Mouse (Mus musculus) lung, embryonic 14.5 days (tissue): Measurements from ENCODE around the gene Idh1. TPM values are rescaled to one million over a fixed set of nuclear protein-coding genes. Genes with fewer than 3 reads are reported as not detected.

ENCODE experiments used
- ATAC-seq: fragments of 200-750 bp; cut with Nextera tagmentation; 2 replicates; pipeline ENCODE4 v1.8.0; 2017; ENCODE audit warnings: mild to moderate bottlenecking, moderate TSS enrichment, moderate library complexity; ENCODE audit not compliant: insufficient read depth
- DNase-seq: peaks from one replicate; pipeline ENCODE4 v3.0.0-alpha.2; 2015
- H3K27ac ChIP-seq: fragments of 300-500 bp; sonication (generic); 2 replicates; pipeline ENCODE4 v1.5.1; 2014; ENCODE audit warnings: low read depth, mild to moderate bottlenecking, moderate library complexity
- H3K27me3 ChIP-seq: fragments of 300-500 bp; sonication (generic); 2 replicates; pipeline ENCODE4 v1.6.1; 2014; ENCODE audit warnings: low read length, control low read depth; ENCODE audit not compliant: insufficient read depth
- H3K36me3 ChIP-seq: fragments of 300-500 bp; sonication (generic); 2 replicates; pipeline ENCODE4 v1.6.1; 2014; ENCODE audit warnings: control low read depth; ENCODE audit not compliant: insufficient read depth
- H3K4me1 ChIP-seq: fragments of 300-500 bp; sonication (generic); 2 replicates; pipeline ENCODE4 v1.6.1; 2014; ENCODE audit warnings: antibody characterized with exemption, control low read depth; ENCODE audit not compliant: insufficient read depth
- H3K4me2 ChIP-seq: fragments of 300-500 bp; sonication (generic); 2 replicates; pipeline ENCODE4 v1.6.1; 2014; ENCODE audit warnings: mild to moderate bottlenecking
- H3K4me3 ChIP-seq: fragments of 300-500 bp; sonication (generic); 2 replicates; pipeline ENCODE4 v1.5.1; 2014; ENCODE audit warnings: low read depth, low read length
- H3K9ac ChIP-seq: fragments of 300-500 bp; sonication (generic); 2 replicates; pipeline ENCODE4 v1.6.1; 2014
- H3K9me3 ChIP-seq: fragments of 300-500 bp; sonication (generic); 2 replicates; pipeline ENCODE4 v1.6.1; 2016; ENCODE audit warnings: low read depth, low read length, control low read depth
- CTCF ChIP-seq: IDR thresholded peaks from 2 replicates; pipeline ENCODE4 v1.5.1; 2016; ENCODE audit warnings: antibody characterized with exemption, low read depth
- WGBS: fragments of 180-500 bp; shearing (Covaris S2); extraction: QIAGEN DNeasy Blood & Tissue Kit; methylation state at CpG from one replicate; pipeline ENCODE4 v1.1.7; 2014; 5-methylcytosine and 5-hydroxymethylcytosine counted together
- polyA plus RNA-seq: library from polyadenylated mRNA; unstranded; fragments of >200 nt; fragmentation: Nextera tagmentation; extraction: Ambion mirVana; gene quantifications from 2 replicates; pipeline ENCODE4 v1.2.1, GENCODE M21; 2014

The Idh1 gene
- polyA plus RNA-seq, 1 experiment from 2014 or later = 113 TPM

DNA sequence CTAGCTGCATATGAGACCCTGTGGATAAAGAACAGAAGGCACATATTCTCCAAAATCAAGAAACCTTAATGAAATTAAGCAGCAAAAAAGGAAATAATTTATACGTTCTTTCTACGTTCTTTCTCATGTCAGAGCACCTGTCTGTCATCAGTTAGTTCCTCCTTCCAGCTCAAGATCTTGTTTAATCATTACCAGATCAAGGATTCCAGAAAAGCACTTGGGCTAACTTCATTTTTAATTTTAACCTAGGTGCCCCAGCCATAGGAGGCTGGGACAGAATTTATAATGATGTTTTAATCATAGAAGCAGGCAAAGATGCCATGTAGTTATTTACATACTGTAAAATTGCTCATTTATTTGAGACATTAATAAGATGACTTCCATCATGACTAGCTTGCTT lies 41.5 kb downstream of the Idh1 start:
- Histone ChIP-seq H3K4me1 (no peaks in the 10 kb centered on the region), H3K4me2 (no peak overlapping the region), H3K27ac (no peak overlapping the region), H3K36me3 (no peaks in the 10 kb centered on the region), H3K27me3 (no peaks in the 10 kb centered on the region), H3K9ac (no peak overlapping the region), H3K4me3 (no peak overlapping the region), H3K9me3 (no peaks in the 10 kb centered on the region)
- TF ChIP-seq CTCF = no peak
- DNase-seq (no peak), ATAC-seq (no peak)
- 68% methylated on average over 2 of the region's 2 CpGs for WGBS

DNA sequence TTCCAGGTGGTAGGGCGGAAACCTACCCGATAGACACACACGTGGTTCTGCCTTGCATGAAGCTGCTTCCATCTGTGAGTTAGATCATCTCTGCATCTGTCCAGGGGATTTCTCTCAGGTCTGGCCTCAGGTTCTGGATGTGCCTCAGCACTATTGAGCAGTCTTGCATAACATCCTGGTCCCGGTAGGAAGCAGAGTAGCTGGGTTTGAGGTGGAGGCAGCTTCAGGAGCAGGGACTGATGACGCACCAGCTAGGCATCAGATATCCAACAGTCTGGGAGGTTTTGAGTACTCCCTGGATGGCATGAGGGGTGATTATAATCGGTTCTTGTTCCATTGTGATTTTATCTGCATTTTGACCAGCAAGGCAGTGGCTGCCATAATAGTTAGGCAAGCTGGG lies 48.7 kb downstream of the Idh1 start:
- no peaks in the 10 kb centered on the region for H3K4me1 ChIP-seq
- no peak overlapping the region for H3K4me3 ChIP-seq
- WGBS = 82% methylated on average over 6 of the region's 6 CpGs
- DNase-seq (no peak), ATAC-seq (no peak)
- no peak overlapping the region for H3K9ac ChIP-seq
- H3K36me3 ChIP-seq = no peaks in the 10 kb centered on the region
- no peaks in the 10 kb centered on the region for H3K9me3 ChIP-seq
- H3K4me2 ChIP-seq = no peak overlapping the region
- no peak for TF ChIP-seq CTCF
- H3K27ac ChIP-seq = no peak overlapping the region
- no peaks in the 10 kb centered on the region for H3K27me3 ChIP-seq

GRCm38 (mm10) chr1:65132833-65133232 lies 53.5 kb downstream of the Idh1 start:
- H3K27ac ChIP-seq = no peak overlapping the region
- no peaks in the 10 kb centered on the region for H3K4me1 ChIP-seq
- ATAC-seq = no peak

DNA sequence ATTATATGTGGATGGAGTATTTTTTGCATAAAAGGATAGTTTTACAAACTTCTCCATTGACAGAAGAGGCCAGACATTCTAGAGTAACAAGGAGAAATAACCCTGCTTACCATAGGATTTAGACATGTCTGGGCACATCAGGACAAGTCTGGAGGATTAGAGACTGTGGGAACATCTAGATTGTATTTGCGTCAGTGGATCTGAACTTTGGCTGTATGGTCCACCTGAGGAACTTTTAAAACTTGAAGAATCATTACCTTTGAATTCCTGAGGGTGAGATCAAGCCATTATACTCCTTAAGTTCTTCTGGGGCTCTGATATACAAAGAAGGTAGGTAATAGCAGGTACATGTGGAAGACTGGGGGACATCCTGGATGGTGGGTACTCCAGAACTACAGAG lies 54.6 kb downstream of the Idh1 start:
- TF ChIP-seq CTCF = no peak
- Histone ChIP-seq H3K27me3 (no peaks in the 10 kb centered on the region), H3K36me3 (no peaks in the 10 kb centered on the region), H3K9me3 (no peaks in the 10 kb centered on the region), H3K9ac (no peak overlapping the region), H3K4me1 (no peaks in the 10 kb centered on the region), H3K4me2 (no peak overlapping the region), H3K4me3 (no peak overlapping the region), H3K27ac (no peak overlapping the region)
- no peak for ATAC-seq
- DNase-seq = no peak
- WGBS = 91% methylated on average over 1 of the region's 1 CpGs

More at GRCm38 (mm10) chr1:65132833-65133232, 53.5 kb downstream of the Idh1 start:
- no peak overlapping the region for H3K9ac ChIP-seq
- H3K4me2 ChIP-seq = no peak overlapping the region
- no peaks in the 10 kb centered on the region for H3K9me3 ChIP-seq
- no peak overlapping the region for H3K4me3 ChIP-seq
- TF ChIP-seq CTCF = no peak
- no peaks in the 10 kb centered on the region for H3K27me3 ChIP-seq
- 82% methylated on average over 1 of the region's 1 CpGs for WGBS
- DNase-seq = no peak
- no peaks in the 10 kb centered on the region for H3K36me3 ChIP-seq

- no peaks in the 10 kb centered on the region for H3K4me1 ChIP-seq
- no peaks in the 10 kb centered on the region for H3K27me3 ChIP-seq
- H3K4me3 ChIP-seq = no peak overlapping the region
- no peak overlapping the region for H3K27ac ChIP-seq
- no peak for TF ChIP-seq CTCF
- ATAC-seq (no peak), DNase-seq (no peak)
- no peaks in the 10 kb centered on the region for H3K9me3 ChIP-seq
- H3K4me2 ChIP-seq = no peak overlapping the region
- H3K9ac ChIP-seq = no peak overlapping the region
- H3K36me3 ChIP-seq = no peaks in the 10 kb centered on the region
- WGBS = 63% methylated on average over 3 of the region's 3 CpGs
These were observed 56.1 kb downstream of the Idh1 start for GRCm38 (mm10) chr1:65130226-65130625.

DNA sequence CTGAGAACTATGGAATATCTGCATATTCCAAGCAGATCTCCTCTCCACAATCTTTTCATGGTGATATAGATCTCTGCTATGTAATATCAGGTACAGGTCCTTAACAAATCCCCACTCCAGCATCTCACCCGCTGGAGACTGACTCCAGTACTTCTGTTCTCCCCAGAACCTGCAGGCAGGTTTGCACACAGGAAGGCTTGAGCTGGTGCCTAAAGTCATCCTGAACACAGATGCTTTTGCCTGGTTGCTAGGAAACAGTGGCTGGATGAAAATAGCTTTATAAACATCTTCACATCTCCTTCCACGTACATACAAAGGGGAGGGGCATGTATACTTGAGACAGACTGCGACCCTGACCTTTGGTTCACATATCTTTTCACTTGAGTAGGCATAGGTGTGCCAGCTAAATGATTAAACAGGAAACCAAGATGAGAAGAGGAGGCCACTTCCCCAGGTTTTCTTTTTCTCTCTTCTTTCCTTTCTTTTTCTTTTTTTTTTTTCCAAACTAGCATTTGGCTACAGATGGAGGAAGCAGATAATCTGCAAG lies 56.6 kb downstream of the Idh1 start:
- H3K4me2 ChIP-seq = no peak overlapping the region
- H3K9me3 ChIP-seq = no peaks in the 10 kb centered on the region
- H3K36me3 ChIP-seq = no peaks in the 10 kb centered on the region
- no peak overlapping the region for H3K4me3 ChIP-seq
- ATAC-seq (no peak), DNase-seq (no peak)
- H3K27ac ChIP-seq = no peak overlapping the region
- no peak for TF ChIP-seq CTCF
- H3K4me1 ChIP-seq = no peaks in the 10 kb centered on the region
- no peaks in the 10 kb centered on the region for H3K27me3 ChIP-seq
- 42% methylated on average over 3 of the region's 3 CpGs for WGBS
- no peak overlapping the region for H3K9ac ChIP-seq

- H3K9ac ChIP-seq = no peak within 1 kb of the TSS
- DNase-seq (no peak), ATAC-seq (no peak)
- H3K4me1 ChIP-seq = no peaks in the 10 kb centered on the region
- no peaks in the 10 kb centered on the region for H3K27me3 ChIP-seq
- WGBS = 15% methylated on average over 9 of the region's 9 CpGs
- no peak for TF ChIP-seq CTCF
- no peaks in the 10 kb centered on the region for H3K36me3 ChIP-seq
- H3K4me3 ChIP-seq = no peak within 1 kb of the TSS
- no peaks in the 10 kb centered on the region for H3K9me3 ChIP-seq
- no peak within 1 kb of the TSS for H3K27ac ChIP-seq
- peak within 1 kb of the TSS; percentile 39 for H3K4me2 ChIP-seq
These were observed 63.5 kb downstream of the Idh1 start, which contains the start of gene D630023F18Rik for GRCm38 (mm10) chr1:65122574-65123372. TSS of gene D630023F18Rik (minus strand) at chr1:65123214.
